Comparison of ENCODE assay signal across 8 mouse cellular contexts in the genomic region with DNA sequence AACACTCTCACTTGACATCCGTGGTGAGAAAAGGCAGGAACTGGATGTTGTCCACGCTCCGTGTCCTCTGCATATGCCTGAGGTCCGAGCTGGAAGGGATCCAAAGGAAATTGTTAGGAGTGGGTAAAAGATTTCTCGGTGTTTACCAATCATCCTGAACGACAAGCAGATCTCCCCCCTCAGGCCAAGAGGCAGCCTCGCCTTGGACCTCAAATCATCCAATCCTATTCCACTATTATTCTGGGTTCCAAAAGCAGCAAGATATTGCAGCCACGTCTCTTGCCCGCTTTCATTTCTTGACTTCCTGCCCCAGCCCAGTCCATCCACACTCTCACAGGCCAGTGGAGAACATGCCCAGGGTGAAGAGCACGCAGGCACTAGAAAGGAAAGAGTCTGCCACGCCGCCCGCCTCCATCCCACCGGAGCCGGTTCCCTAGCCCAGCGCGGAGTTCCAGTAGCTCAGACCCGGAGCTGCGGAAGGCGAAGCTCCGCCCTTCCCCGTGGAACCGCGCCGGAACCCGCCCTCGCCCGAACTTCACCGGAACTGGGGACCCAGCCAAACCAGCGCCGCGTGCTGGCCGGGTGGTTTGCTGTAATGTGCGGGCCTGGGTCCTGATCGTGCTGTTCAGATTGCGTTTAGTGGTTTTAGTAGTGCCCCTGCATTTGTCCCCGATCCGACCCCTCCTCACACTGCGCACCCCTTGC. TPM values are rescaled to one million over a fixed set of nuclear protein-coding genes. Genes with fewer than 3 reads are reported as not detected.
A peak's percentile ranks its signal among the peaks of the same experiment; 100 is the strongest.
DNase-seq lines count a peak whose midpoint lies in the region; ATAC-seq and TF ChIP-seq lines count a peak whose summit lies in the region.

Slc50a1 (minus strand) TSS at position 520 of the 705 bp plus-strand sequence.

- peak within 1 kb of the TSS; percentile 81 for H3K27ac ChIP-seq in hindbrain, embryonic 14.5 days
- H3K27ac ChIP-seq in left cerebral cortex, adult 2 months = peak within 1 kb of the TSS; percentile 93
- peak within 1 kb of the TSS; percentile 45; the same call in 1 of the 2 replicates for H3K27ac ChIP-seq in macrophage

- 3% methylated on average over 39 of the region's 39 CpGs for WGBS in hindbrain, embryonic 14.5 days
- WGBS in macrophage (ENCODE audit: missing documents) = under 1% methylated on average over 39 of the region's 39 CpGs

- peak within 1 kb of the TSS; percentile 54 for H3K4me3 ChIP-seq in hindbrain, embryonic 14.5 days (replicated peaks; ENCODE audit: low read length)
- peak within 1 kb of the TSS; percentile 68 for H3K4me3 ChIP-seq in left cerebral cortex, adult 2 months
- peak within 1 kb of the TSS; percentile 73 for H3K4me3 ChIP-seq in macrophage (ENCODE audit: inconsistent target)

- H3K4me2 ChIP-seq in hindbrain, embryonic 14.5 days (replicated peaks) = peak within 1 kb of the TSS; percentile 89

- peak; percentile 46 for TF ChIP-seq CTCF in left cerebral cortex, adult 2 months (IDR thresholded peaks at IDR 0.05)

- ATAC-seq in hindbrain, embryonic 14.5 days (ENCODE audit: low FRiP score) = peak; percentile 24; the same call in 1 of the 2 replicates

- DNase-seq in NIH3T3 (ENCODE audit: low read depth) = peak; percentile 86
- peak; percentile 92 to 93 for DNase-seq in cerebellum, postnatal 14 days
- peak; percentile 90 for DNase-seq in gastrocnemius, adult 18-20 months (ENCODE audit: low spot score)
- peak; percentile 74 for DNase-seq in hindbrain, embryonic 14.5 days (ENCODE audit: low spot score)
- peak; percentile 85 to 90 for DNase-seq in left cerebral cortex, adult 2 months (ENCODE audit: extremely low spot score in 1 of 2, low spot score in 2 of 2)
- DNase-seq in right cerebral cortex, postnatal 10 days (ENCODE audit: low spot score in 2 of 2) = peak; percentile 88 to 91
- DNase-seq in urinary bladder, postnatal 14 days (ENCODE audit: low spot score) = peak; percentile 88

- peak within 1 kb of the TSS; percentile 79 for H3K9ac ChIP-seq in hindbrain, embryonic 14.5 days

- H3K36me3 ChIP-seq in hindbrain, embryonic 14.5 days (replicated peaks; ENCODE audit: control insufficient read depth, insufficient read depth) = no peaks in the 10 kb centered on the region
- no peaks in the 10 kb centered on the region for H3K36me3 ChIP-seq in macrophage (ENCODE audit: inconsistent target)

- no peaks in the 10 kb centered on the region for H3K9me3 ChIP-seq in hindbrain, embryonic 14.5 days (ENCODE audit: control insufficient read depth, low read length)

- peaks cover 24% of the 10 kb centered on the region for H3K4me1 ChIP-seq in hindbrain, embryonic 14.5 days (replicated peaks; ENCODE audit: control insufficient read depth, insufficient read depth, low read length)

- H3K79me2 ChIP-seq in macrophage (ENCODE audit: inconsistent target) = peaks cover 11% of the 10 kb centered on the region; the same call in 1 of the 2 replicates

- H3K27me3 ChIP-seq in hindbrain, embryonic 14.5 days (ENCODE audit: control insufficient read depth, insufficient read depth, low read length) = no peaks in the 10 kb centered on the region

- intact Hi-C loops in left cerebral cortex, adult 2 months (cut with DNase I) = no loop called here

RNA-seq across cellular contexts. Expression of gene Slc50a1, which starts in this region (rescaled TPM):
- total RNA-seq in gastrocnemius, adult 18-20 months (2021) = 1 to 10 TPM; 7.0 to 8.9 TPM
- polyA plus RNA-seq in hindbrain, embryonic 14.5 days (2014; fragmentation: Nextera tagmentation; extraction: Ambion mirVana) = 36.0 and 38.8 TPM in 2 replicates
- 10 to 100 TPM; 36.0 to 38.6 TPM for total RNA-seq in left cerebral cortex, adult 2 months (2021)
- 10 to 100 TPM; 10.1 to 54.1 (median 26.9) TPM for total RNA-seq in macrophage (2018; cell fraction: chromatin; rRNA removed)
- total RNA-seq in macrophage (2018; cell fraction: cytosol; rRNA removed) = 10 to 100 TPM; 25.4 to 52.8 (median 36.8) TPM
- 10 to 100 TPM; 10.0 to 78.4 (median 48.7) TPM for total RNA-seq in macrophage (2018; cell fraction: nucleus; rRNA removed)
- polyA plus RNA-seq in macrophage (2018) = 18.0 to 31.9 TPM (median 31.9 TPM) in 3 replicates

Comparison
In these comparisons a context has a peak if more than half of its experiments do, and no peak if none do; other contexts are left out.
1. Peak in every context shown above with its lines: DNase-seq, ATAC-seq, H3K4me3 ChIP-seq and H3K27ac ChIP-seq.